Mouse (Mus musculus): ENCODE results near the gene Irf6. TPM values are rescaled to one million over a fixed set of nuclear protein-coding genes. Genes with fewer than 3 reads are reported as not detected.
A peak's percentile ranks its signal among the peaks of the same experiment; 100 is the strongest.

The Irf6 gene
- total RNA-seq, 2 experiments from 2014 or later: 3.7 to 4.1 TPM

- intact Hi-C loops (cut with DNase I): no loop called here
- no peak for DNase-seq
Observed at GRCm38 (mm10) chr1:193149231-193149630, 3.7 kb upstream of the Irf6 start.

GRCm38 (mm10) chr1:193151134-193151533 lies 1.8 kb upstream of the Irf6 start:
- intact Hi-C loops (cut with DNase I): no loop called here
- no peak for DNase-seq

GRCm38 (mm10) chr1:193153561-193153960 lies 650 bp downstream of the Irf6 start:
- intact Hi-C loops (cut with DNase I): no loop called here
- no peak for DNase-seq

GRCm38 (mm10) chr1:193156316-193157110 lies 3.6 kb downstream of the Irf6 start:
- DNase-seq: peak; percentile 4 to 11
- intact Hi-C loops (cut with DNase I): no loop called here

- DNase-seq: no peak
- intact Hi-C loops (cut with DNase I): no loop called here
Observed at GRCm38 (mm10) chr1:193157111-193157492, 4.2 kb downstream of the Irf6 start.

GRCm38 (mm10) chr1:193159163-193159562 lies 6.3 kb downstream of the Irf6 start:
- intact Hi-C loops (cut with DNase I): no loop called here
- no peak for DNase-seq

- intact Hi-C loops (cut with DNase I): no loop called here
- DNase-seq: no peak
Observed at GRCm38 (mm10) chr1:193159613-193160012, 6.7 kb downstream of the Irf6 start.

GRCm38 (mm10) chr1:193160317-193161032 lies 7.6 kb downstream of the Irf6 start:
- intact Hi-C loops (cut with DNase I): no loop called here
- peak; percentile 49 to 51 for DNase-seq

- intact Hi-C loops (cut with DNase I): no loop called here
- DNase-seq: no peak
Observed at GRCm38 (mm10) chr1:193167746-193168145, 14.8 kb downstream of the Irf6 start, which contains the start of gene A130010J15Rik. Gene A130010J15Rik (plus strand): TSS chr1:193168046.

- intact Hi-C loops (cut with DNase I): no loop called here
Observed at GRCm38 (mm10) chr1:193169228-193169627, 16.3 kb downstream of the Irf6 start.

GRCm38 (mm10) chr1:193169856-193170255 lies 16.9 kb downstream of the Irf6 start:
- intact Hi-C loops (cut with DNase I): loop anchor here (5.0 kb wide), 1 partner anchor 38 kb away; the partner anchor contains the start of gene Diexf
- DNase-seq: peak in 1 of 2 experiments; percentile 15

More at GRCm38 (mm10) chr1:193169228-193169627, 16.3 kb downstream of the Irf6 start:
- DNase-seq: no peak

- intact Hi-C loops (cut with DNase I): loop anchor here (5.0 kb wide), 1 partner anchor 41 kb away; the partner anchor contains the start of gene Diexf
- DNase-seq: peak; percentile 94 to 97
Observed at GRCm38 (mm10) chr1:193172991-193173809, 20.3 kb downstream of the Irf6 start.

- no peak for DNase-seq
Observed at GRCm38 (mm10) chr1:193173810-193174129, 20.9 kb downstream of the Irf6 start.

GRCm38 (mm10) chr1:193174143-193174733 lies 21.3 kb downstream of the Irf6 start:
- DNase-seq: peak in 1 of 2 experiments; percentile 25
- intact Hi-C loops (cut with DNase I): loop anchor here (5.0 kb wide), 1 partner anchor 42 kb away; the partner anchor contains the start of gene Diexf

More at GRCm38 (mm10) chr1:193173810-193174129, 20.9 kb downstream of the Irf6 start:
- intact Hi-C loops (cut with DNase I): loop anchor here (5.0 kb wide), 1 partner anchor 41 kb away; the partner anchor contains the start of gene Diexf

GRCm38 (mm10) chr1:193181104-193181503 lies 28.2 kb downstream of the Irf6 start:
- intact Hi-C loops (cut with DNase I): no loop called here
- no peak for DNase-seq

- intact Hi-C loops (cut with DNase I): no loop called here
- no peak for DNase-seq
Observed at GRCm38 (mm10) chr1:193188257-193188656, 35.3 kb downstream of the Irf6 start.

- peak; percentile 67 to 69 for DNase-seq
- intact Hi-C loops (cut with DNase I): no loop called here
Observed at GRCm38 (mm10) chr1:193189151-193189621, 36.3 kb downstream of the Irf6 start.

GRCm38 (mm10) chr1:193189771-193190170 lies 36.9 kb downstream of the Irf6 start:
- DNase-seq: no peak
- intact Hi-C loops (cut with DNase I): no loop called here

- peak in 1 of 2 experiments; percentile 32 for DNase-seq
- intact Hi-C loops (cut with DNase I): no loop called here
Observed at GRCm38 (mm10) chr1:193191675-193192283, 38.9 kb downstream of the Irf6 start.
